Mouse (Mus musculus): ENCODE results near the gene Gm28308.

DNA sequence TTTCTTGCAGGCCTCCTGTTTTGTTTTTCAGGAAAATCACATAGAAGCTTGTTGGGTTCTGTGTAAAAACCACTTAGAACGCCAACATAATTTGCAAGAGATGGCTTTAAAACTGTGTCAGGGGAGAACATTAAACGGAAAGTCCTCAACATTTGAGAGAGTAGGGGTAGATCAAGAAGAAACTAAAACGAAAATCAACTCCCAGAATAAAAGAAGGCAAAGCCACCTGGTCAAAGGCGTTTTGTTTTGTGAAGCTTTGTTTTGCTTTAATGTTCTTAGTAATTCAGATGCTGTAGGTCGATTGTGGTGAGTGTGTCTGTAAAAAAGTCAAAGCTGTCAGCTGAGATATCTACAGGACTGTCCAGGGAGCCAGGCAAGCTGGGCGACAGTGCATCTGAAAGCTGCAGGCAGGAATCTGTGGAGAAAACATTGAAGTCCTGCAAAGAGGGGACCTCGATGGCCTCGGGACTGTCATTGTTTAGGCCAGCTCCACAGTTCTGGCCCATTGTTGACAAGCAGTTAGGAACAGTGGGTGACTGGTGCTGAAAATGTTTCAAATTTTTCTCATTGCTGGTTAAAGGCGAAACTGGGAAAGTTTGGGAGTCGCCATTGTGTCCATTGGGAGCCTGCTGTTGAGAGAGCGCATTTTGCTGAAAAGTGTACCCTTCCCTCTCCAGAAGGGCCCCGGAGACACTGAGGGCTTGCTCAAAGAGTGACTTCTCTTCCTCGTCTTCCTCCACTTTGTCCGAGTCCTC, 50.4 kb downstream of the Gm28308 start:
- no peak for TF ChIP-seq CTCF (IDR thresholded peaks at IDR 0.05; ENCODE audit: low read depth)
- no peak for TF ChIP-seq EP300 (IDR thresholded peaks at IDR 0.05; ENCODE audit: low read depth)

Data from liver, embryonic 14.5 days (tissue).